Mouse (Mus musculus): ENCODE results near the gene Dnajc1.

Gene Dnajc1

GRCm38 (mm10) chr2:18392331-18393021 is at the start of gene Dnajc1:
Gene Dnajc1, minus strand, starts transcription at chr2:18392830.
- in situ Hi-C loops (cut with MboI), result no loop called here

DNA sequence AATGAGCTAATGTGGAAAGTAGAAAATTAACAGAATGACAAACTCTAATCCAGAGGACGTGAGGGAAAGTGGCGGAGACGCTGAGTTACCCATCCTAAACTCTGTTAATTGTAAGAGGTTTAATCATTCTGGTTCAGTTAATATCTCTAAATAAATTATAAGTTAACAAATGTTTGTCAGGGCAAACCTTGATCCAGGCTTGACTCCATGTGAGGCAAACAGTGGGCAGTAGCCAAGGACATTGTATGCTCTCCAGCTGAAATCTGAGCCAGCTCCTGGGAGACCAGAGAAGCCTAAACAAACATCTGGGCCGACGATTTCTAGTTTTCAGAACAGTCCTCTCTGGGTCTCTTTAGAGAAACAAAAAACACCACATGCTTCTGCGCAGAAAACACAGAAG is 49.2 kb upstream of the Dnajc1 start:
- in situ Hi-C loops (cut with MboI), result no loop called here

GRCm38 (mm10) chr2:18415242-18415641 is 22.6 kb upstream of the Dnajc1 start:
- in situ Hi-C loops (cut with MboI), result no loop called here

DNA sequence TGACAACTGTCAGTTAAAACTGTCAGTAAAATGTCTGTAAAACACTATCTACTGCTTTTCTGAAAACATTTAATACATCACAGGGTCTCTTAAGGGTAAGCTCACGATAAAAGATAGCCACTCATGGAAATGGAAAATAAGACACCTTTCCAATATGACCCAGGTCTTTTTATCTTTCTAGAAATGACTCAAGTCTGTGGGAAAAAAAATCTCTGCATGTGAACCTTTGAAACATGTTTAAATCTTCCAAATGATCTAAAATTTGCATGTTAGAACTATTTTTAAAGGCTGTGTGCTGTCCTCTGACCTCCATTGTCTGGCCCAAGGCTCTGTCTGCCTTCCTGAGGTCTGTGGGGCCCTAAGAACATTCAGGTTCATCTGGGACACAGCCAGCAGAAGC is 11.0 kb upstream of the Dnajc1 start:
- in situ Hi-C loops (cut with MboI), result no loop called here

- in situ Hi-C loops (cut with MboI), result no loop called here
Measured at GRCm38 (mm10) chr2:18401771-18402170, 9.1 kb upstream of the Dnajc1 start.

GRCm38 (mm10) chr2:18393022-18393519 is 441 bp upstream of the Dnajc1 start:
- in situ Hi-C loops (cut with MboI), result no loop called here

GRCm38 (mm10) chr2:18391861-18392260 is 769 bp downstream of the Dnajc1 start:
- in situ Hi-C loops (cut with MboI), result no loop called here

DNA sequence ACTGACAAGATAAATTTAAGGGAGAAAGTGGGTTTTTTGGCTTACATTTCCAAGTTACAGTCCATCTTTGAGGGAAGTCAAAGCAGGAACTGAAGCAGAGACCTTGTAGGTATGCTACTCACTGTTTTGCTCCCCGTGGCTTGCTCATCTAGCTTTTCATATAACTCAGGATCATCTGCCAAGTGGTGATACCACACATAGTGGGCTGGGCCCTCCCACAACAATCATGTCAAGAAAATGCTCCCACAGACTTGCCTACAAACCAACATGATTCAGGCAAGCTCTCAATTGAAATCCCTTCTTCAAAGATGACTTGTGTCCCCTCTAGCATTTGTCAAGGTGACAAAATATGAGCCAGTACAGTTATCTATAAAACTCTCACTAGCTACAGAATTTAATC is 3.0 kb downstream of the Dnajc1 start:
- in situ Hi-C loops (cut with MboI), result no loop called here

- in situ Hi-C loops (cut with MboI), result no loop called here
Measured at GRCm38 (mm10) chr2:18381662-18382061, 11.0 kb downstream of the Dnajc1 start.

GRCm38 (mm10) chr2:18372400-18373182 is 20.0 kb downstream of the Dnajc1 start:
- in situ Hi-C loops (cut with MboI), result no loop called here

GRCm38 (mm10) chr2:18370794-18371498 is 21.7 kb downstream of the Dnajc1 start:
- in situ Hi-C loops (cut with MboI), result no loop called here

DNA sequence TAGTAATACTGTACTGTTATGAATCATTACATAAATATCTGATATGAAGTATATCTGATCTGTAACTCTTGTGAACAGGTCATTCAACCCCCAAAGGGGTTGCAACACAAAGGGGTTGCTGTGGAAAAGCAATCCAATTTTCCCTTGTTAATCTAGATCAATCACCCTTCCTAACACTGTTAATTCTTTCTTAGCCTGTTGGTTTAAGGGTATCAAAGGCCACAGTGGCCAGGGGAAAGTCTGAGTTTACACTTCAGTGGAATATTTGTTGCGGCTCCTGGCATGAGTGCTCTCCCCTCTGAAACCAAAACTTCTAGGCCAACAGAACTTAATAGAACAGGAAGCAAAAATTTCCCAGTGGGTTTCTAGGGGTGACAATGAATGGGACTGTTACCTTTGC is 28.2 kb downstream of the Dnajc1 start:
- in situ Hi-C loops (cut with MboI), result no loop called here

DNA sequence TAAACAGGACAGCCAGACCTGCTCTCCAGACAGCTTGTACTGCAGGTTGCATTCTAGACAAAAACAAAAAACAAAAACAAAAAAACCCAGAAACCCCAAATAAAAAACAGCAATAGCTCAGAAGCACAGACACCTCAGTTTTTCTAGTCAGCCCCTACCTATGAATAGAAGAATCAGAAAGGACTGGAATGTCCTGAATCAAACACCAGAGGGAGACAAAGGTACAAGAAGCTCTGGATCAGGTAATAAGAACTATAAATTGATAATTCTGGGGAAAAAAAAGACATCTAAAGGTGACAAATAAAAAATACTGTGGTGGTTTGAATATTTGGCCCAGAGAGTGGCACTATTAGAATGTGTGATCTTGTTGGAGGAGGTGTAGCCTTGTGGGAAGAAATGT is 37.3 kb downstream of the Dnajc1 start:
- in situ Hi-C loops (cut with MboI), result no loop called here

- in situ Hi-C loops (cut with MboI), result no loop called here
Measured at GRCm38 (mm10) chr2:18352620-18353019, 40.0 kb downstream of the Dnajc1 start.

DNA sequence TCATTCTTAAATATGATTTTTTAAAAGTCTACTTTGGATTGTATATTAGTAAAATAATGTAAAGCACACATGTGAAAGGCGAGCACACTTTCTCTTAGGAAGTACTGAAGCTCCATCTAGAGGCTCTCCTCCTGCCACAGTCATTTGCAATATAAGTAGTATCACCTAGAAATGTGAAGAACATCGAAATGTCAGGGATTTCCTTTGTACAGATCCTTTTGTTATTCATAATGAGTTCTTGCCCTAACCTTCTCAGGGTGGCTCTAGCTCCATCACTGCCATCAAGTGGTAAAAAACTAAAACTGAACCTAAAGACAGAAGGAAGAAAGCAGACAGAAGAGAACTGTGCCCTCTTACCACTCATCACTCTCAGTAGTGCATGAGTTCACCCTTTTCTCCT is 49.2 kb downstream of the Dnajc1 start:
- in situ Hi-C loops (cut with MboI), result no loop called here

DNA sequence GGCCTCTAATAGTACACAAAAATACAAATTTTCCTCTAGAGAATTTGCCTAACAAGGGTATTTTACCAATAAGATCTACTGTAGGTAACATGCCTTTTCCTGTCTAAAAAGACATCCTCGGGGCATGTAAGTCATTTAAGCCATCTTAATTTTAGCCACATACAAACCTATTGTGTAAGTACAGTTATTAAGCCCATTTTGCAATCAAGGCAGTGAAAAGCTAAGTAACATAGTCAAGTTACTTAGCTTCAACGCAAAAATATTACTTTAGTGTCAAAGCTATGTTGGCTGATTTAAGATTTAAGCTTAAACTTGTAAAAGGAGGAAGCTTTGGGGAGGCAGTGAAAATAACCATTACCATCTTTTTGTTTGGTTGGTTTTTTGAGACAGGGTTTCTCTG is 74.0 kb downstream of the Dnajc1 start:
- in situ Hi-C loops (cut with MboI), result no loop called here

- in situ Hi-C loops (cut with MboI), result no loop called here
Measured at GRCm38 (mm10) chr2:18317503-18318281, 74.9 kb downstream of the Dnajc1 start.

GRCm38 (mm10) chr2:18316909-18317308 is 75.7 kb downstream of the Dnajc1 start:
- in situ Hi-C loops (cut with MboI), result no loop called here

DNA sequence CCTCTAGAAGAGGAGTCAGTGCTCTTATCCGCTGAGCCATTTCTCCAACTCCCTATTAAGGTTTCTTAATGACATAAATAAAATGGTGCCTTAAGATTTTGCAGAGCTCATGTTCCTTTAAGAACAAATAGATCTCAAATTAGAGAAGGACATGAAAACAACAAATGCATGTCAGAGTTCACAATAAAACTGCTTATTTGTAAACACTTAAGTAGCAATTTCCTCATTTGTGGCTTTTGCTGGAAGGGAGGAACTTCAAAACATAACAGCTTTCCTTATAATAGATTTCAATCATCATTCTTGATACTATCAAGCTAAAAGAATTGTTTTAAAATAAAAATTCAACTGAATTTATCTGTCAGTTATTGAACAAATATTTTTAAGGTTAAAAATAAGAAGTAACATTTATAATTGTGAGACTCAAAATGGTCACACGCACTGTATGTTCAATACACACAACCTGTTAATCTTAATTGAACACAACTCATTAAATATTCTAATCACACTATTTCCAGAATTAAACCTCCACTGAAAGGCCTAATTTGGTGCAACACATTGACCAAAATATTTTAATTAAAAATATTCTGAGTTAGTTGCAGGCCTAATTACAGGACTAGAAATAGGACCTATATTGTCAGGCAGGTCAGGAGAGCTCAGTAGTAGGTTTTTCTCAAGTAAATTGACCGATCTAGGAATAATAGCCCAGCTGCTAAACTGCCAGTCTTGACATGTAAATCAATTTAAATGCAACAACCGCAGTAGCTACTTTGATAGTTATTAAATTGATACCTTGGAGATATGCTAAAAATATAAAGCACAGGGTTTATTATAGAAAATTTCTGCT is 82.1 kb downstream of the Dnajc1 start:
- in situ Hi-C loops (cut with MboI), result no loop called here

GRCm38 (mm10) chr2:18307440-18308305 is 85.0 kb downstream of the Dnajc1 start:
- in situ Hi-C loops (cut with MboI), result no loop called here
